Mouse (Mus musculus) liver, embryonic 14.5 days (tissue): ENCODE data around the gene Ptpdc1.

Experiments
- CTCF ChIP-seq: IDR thresholded peaks from 2 replicates; pipeline ENCODE4 v1.5.1; 2016; ENCODE audit warnings: antibody characterized with exemption, low read depth, control low read depth
- EP300 ChIP-seq: IDR thresholded peaks from 2 replicates; pipeline ENCODE4 v1.6.1; 2016; ENCODE audit warnings: antibody characterized with exemption, low read depth

DNA sequence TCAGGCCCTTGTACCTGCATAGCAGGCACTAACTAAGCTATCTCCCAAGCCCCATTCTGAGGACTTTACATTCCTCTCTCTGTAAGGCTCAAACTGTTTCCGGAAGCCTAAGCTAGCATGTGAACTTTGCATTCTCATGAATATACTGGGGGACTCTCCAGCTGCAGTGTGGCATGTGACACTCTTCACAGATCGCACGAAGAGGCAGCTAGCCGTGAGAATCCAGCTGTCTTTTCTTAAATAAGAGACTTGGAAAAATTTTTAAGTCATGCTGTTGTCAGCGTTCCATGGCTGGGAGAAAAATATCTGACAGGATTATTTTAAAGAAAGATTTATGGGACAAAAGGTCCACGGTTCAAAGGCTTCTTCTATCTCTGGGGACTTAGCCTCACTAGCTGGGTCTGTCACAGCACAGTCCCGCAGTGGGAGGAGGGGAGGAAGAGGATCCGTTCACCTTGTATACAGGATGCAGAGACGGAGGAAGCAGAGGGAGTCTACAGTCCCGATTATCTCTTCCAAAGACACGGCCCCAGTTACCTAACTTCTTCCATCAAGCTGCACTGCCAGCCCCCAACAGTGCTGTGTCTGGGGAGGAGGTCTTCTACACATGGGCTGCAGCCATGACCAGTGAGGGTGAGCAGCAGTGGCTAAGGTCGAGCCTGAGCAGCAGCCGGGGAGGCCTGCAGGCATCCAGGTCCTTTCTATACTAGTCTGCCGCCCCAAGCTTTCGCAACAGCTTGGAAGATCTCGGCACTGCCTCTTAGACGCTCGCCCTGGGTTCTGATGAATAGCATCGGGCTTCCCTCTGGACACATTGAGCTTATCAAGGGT is 51.7 kb downstream of the Ptpdc1 start:
- TF ChIP-seq CTCF (no peak), EP300 (no peak)
